Mouse (Mus musculus) right cerebral cortex, postnatal 10 days (tissue): ENCODE results near the gene Ms4a2.
A peak's percentile ranks its signal among the peaks of the same experiment; 100 is the strongest.

ENCODE experiments used
- DNase-seq, 2 experiments: peaks; one replicate each; pipeline ENCODE4 v3.0.0; 2021; ENCODE audit warnings: low spot score in 2 of 2

Ms4a2 gene

DNA sequence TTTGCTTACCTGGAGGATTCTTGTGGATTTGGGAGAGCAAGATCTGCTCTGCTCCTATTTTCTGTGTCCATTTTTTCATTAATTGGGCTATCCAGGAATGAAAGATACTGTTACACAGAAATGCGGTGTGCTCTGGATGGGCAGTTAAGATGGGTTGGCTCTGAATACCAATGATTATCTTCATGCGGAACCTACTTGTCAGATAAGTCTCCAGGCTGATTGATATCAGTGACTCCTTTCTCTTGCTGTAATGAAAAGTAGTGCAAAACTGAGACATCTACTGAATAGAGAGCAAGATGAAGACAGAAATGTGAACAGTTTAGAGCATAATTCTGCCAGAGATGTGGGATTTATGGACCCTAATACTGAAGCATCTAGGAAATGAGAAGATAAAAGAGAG, at the start of gene Ms4a2:
Gene Ms4a2, minus strand, starts transcription at position 169 of the 400 bp plus-strand sequence.
- no peak for DNase-seq

DNA sequence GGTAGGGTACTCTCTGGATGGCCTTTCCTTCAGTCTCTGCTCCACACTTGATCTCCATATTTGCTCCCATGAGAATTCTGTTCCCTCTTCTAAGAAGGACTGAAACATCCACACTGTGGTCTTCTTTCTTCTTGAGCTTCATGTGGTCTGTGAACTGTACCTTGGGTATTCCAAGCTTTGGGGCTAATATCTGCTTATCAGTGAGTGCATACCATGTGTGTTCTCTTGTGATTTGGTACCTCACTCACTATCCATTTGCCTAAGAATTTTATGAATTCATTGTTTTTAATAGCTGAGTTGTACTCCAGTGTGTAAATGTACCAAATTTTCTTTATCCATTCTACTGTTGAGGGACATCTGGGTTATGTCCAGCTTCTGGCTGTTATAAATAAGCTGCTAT, 38.0 kb upstream of the Ms4a2 start:
- DNase-seq = no peak

- no peak for DNase-seq
Measured at GRCm38 (mm10) chr19:11660459-11660858, 36.9 kb upstream of the Ms4a2 start, which contains the start of gene Oosp2. Gene Oosp2 (minus strand): TSS chr19:11660559.

DNA sequence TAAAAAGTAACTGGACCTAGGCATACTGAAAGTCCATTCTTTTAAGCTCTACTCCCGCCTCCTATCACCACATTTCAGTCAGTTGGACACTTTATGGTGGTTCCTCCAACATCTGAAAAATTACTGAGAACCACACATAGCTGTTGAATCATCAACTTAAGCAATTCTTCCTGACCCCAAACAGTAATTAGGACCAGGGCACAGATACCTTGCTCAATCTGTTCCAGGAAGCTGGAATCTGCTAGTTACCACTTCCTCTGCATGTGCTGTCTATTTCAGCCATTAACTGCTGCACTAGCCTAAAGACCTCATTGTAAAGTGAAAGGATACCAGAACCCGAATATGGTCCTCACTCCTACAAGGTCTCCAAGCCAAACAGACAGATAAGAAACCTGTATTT, 35.6 kb upstream of the Ms4a2 start:
- no peak for DNase-seq

GRCm38 (mm10) chr19:11649564-11649963, 26.0 kb upstream of the Ms4a2 start:
- no peak for DNase-seq

DNA sequence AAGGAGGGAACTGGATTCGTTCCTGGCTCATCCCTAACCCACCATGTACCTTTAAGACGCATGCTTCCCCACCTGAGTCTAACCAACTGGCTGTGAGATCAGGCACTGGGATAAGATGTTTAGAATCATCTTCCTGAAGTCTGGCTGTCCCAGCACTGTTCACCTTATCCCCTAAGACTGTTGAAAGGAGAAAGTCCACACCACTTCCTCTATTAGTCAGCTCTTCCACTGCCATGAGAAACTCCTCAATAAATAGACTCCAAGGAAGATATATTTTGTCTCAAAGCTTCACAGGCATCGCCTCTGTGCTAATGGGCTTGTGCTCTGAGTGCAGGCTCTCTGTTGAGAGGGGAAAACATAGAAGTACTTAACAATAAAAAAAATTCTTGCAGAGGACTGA, 22.6 kb upstream of the Ms4a2 start:
- no peak for DNase-seq

DNA sequence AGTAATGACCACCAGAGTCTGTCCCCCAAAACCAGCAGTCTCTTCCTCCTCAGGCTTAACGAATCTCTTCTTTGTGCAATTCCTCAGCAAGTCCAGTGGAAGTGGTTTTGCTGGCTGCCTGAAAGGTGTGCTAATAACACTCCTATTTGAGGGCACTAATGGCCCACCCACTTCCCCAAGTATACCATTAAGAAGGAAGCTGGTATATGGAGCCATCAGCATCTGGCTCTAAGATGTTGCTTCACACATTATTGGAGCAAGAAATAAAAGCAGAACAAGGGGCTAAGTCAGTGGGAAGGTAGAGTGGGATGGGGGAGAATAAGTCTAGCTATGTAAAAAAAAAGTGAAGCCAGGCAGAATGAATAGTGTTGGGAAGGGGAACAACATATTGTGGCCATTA, 17.2 kb upstream of the Ms4a2 start, which contains the start of gene Ms4a3:
Gene Ms4a3, minus strand, starts transcription at position 120 of the 400 bp plus-strand sequence.
- no peak for DNase-seq

DNA sequence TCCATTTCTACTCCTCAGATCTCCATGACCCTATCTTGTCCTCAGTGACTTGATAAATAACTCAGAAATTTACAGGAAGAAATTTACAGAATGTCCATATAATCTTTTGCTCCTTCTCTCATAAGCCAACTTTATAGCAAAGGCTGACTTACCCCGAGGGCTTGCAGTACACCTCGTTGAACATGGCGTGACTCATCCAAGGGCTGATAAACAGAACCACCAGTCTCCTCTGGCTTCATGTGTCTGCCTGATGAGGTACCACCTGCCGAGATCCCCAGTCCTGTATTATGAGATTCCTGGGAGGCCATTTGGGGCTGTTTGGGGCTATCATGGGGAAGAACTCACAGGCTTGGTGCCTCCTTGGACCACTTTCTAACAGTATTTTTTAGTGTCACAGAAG, 15.5 kb upstream of the Ms4a2 start:
- no peak for DNase-seq

DNA sequence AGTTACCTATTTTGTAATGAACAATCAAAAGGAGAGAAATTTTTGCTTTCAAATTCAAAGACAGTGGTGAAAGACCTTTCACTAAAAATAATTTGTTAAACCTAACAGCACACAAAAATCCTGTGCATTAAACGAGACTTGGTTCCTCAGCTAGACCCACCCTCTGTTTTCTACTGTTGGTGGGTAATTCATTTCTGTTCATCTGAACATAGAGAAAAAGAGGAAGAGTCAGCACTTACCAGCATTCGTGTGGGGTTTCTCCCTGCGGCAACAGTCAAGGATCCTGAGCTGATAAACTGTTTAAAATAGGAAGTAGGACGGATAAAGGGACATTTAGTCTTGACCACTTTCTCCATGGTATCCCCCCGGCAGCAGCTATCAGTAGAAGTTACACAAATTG, 12.1 kb upstream of the Ms4a2 start:
- DNase-seq = no peak

DNA sequence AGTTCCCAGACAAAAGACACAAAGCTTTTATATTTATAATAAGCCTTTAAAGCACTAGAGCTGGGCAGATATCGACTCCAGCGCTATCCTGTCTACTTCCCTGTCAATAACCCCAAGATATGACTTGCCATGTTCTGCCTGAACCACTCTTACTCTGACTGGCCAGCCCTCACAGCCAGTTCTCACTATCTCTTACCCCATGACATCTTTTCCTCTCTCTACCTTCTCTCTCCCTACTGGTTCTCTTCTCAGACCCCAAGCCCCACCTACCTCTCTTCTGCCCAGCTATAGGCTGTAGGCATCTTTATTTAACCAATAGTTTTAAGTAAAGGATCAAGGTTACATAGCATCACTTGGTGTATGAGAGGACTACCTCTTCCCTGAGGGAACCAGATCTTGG, 10.8 kb upstream of the Ms4a2 start:
- DNase-seq = no peak

GRCm38 (mm10) chr19:11633732-11634131, 10.2 kb upstream of the Ms4a2 start:
- DNase-seq = no peak

- no peak for DNase-seq
Measured at GRCm38 (mm10) chr19:11625231-11625630, 1.7 kb upstream of the Ms4a2 start.

- DNase-seq = no peak
Measured at GRCm38 (mm10) chr19:11624800-11625199, 1.3 kb upstream of the Ms4a2 start.

DNA sequence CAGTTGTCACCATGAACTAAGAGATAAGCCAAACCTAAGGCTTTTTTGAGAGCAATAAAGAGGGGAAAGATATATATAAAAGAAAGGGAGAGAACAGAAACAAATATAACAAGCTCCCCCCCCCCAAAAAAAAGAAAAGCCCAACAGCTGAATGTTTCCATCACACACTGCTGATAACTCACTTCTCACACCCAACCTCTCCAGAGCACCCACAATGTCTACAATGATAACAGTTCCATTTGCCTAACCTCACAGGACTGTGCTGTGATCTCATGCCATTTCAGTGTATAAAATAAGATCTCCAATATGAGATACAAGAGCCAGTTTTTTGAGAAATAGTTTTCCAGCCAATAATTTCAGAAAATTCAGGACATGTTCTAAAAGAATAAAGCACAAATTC, 5.5 kb downstream of the Ms4a2 start:
- no peak for DNase-seq

GRCm38 (mm10) chr19:11614805-11615204, 8.7 kb downstream of the Ms4a2 start:
- DNase-seq = no peak

DNA sequence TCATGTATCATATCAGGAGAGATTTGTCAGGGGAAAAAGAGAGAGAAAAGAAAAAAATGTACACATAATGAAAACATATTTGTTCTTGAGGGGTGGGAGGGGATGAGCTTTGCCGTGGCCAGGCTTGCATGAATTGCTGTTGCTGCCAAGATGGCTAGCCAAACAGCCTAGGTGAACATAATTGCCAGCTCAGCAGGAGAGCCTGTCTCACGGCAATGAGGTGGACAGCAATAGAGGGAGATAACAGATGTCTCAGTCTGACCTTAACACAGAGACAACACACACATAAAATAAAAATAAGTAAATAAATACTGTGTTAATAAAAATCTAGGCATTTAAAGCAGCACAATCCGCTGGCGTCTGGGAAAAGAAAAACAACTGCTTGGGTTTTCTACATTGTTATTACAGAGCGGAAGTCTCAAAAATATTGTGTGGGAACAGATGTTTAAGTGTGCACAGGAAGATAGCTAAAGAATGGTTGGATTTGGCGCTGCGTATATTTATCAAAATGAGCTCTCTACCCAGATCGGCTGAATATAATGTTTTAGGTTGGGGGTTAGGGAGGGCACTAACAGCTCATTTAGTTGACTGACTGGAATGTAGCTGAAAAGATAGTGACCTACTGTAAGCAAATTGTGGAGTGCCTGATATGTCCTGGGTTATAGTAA, 9.6 kb downstream of the Ms4a2 start:
- no peak for DNase-seq

- DNase-seq = no peak
Measured at GRCm38 (mm10) chr19:11613084-11613483, 10.4 kb downstream of the Ms4a2 start.

GRCm38 (mm10) chr19:11612293-11612692, 11.2 kb downstream of the Ms4a2 start:
- no peak for DNase-seq

- DNase-seq = peak; percentile 32 to 40
Measured at GRCm38 (mm10) chr19:11611541-11611945, 12.0 kb downstream of the Ms4a2 start.

- DNase-seq = peak in 1 of 2 experiments; percentile 53
Measured at GRCm38 (mm10) chr19:11608172-11608571, 15.3 kb downstream of the Ms4a2 start.

DNA sequence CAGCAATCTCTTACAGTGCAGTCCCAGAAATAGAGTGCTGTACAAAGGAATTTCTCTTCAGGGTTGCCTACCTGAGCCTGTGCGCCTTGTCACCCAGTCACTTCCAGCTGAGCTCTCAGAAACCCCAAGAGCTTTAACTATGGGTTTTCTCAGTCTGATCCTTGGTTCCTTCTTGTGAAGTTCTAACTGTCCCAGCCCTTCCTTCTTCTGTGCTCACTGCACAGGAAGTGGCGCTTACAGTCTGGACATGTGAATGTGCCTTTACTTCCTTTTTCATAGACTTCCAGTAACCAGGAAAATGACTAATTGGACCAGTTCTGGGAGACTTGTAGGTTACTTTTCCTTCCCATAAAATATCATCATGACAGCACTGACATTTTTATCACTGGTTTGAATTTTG, 18.9 kb downstream of the Ms4a2 start, which contains the start of gene Ms4a6d:
Gene Ms4a6d, minus strand, starts transcription at position 247 of the 400 bp plus-strand sequence.
- DNase-seq = no peak

DNA sequence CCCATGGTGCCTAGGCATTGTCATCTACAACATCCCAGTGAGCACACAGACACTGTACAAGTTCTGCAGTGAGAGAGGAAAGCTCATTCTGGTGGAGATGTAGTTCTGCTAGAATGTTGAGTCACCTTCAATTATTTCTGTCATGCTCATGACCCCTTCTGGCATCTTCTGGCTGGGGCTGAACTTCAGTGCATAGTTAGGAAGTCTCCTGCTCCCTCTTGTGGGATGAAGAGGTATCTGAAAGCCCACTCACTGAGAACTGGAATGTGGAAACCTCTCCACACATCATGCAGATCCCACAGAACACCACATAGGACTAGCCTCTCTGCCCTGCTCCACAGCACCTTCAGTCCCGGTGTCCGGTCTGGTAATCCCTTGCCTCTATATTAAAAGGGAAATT, 21.5 kb downstream of the Ms4a2 start:
- DNase-seq = peak; percentile 42 to 50

DNA sequence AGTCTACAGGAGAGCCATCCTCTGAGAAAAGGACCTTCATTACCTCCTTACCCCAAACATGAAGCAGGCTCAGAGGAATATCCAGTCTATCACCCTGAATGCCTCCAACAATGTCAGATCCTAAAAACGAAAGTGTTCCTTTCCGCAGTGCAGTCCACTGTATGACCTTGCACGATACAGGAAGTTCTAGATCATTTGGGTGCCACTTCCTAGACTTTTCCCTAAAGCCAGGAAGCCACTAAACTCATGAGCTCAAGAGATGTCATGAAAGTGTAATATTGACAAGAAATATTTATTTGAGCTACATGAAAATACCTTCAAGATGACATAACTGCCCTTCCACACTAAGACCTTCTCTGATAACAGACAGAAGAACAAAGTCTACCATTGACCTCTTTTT, 22.2 kb downstream of the Ms4a2 start:
- no peak for DNase-seq

DNA sequence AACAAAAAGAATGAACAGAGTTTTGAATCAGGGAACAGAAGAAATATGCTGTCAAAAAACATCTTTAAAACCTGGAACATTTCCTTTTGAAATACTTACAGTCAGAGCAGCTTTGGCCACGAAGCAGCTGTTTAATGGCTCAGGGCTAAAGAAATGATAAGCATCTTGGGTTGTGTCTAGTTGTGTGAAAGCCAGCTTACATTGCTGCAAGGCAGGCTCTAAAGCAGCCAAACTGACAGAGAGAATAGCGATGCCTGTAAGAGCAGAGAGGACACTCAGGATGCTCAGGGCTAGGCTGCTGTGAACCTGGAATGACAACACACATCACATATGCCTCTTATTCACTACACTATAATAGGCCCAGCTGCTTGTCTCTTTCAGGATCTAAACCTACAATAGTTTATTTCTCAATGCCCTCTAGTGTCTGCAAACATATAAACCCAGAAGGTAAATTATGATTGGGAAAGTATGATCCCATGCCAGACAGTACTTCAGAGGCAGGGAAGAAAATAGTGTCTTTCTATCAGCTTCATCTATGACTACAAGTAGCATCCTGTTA, 33.5 kb downstream of the Ms4a2 start:
- DNase-seq = no peak
